Mouse (Mus musculus): ENCODE results near the gene Alyref2. TPM values are rescaled to one million over a fixed set of nuclear protein-coding genes. Genes with fewer than 3 reads are reported as not detected.

Gene Alyref2
- polyA plus RNA-seq, 1 experiment from 2014 or later, result 34.5 TPM

DNA sequence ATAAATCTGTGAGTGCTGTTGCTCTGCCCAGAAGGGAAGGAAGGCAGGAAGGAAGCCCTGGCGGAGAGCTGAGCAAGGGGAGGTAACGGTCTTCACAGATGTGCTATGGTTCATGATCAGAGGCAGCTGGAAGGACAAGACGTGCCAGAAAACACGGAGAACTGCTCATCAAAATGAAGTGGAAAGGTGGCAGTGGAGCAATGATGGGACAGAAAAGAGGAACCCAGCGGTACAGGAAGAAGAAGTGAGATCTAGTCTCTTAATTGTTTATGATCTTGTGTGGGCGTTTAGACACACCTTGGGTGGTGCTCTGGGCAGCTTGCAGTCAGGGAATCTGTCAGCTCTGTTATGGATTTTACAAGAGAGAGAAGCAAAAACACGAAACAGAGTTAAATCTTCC, 48.0 kb downstream of the Alyref2 start:
- 88% methylated on average over 7 of the region's 7 CpGs for WGBS
- ATAC-seq (ENCODE audit: low FRiP score), result no peak
- Histone ChIP-seq H3K9ac (no peak overlapping the region), H3K27me3 (no peaks in the 10 kb centered on the region), H3K27ac (no peak overlapping the region), H3K4me1 (replicated peaks) (0 out of 2 replicates have a peak, but pooled peaks cover 5% of the 10 kb centered on the region), H3K4me2 (no peak overlapping the region), H3K4me3 (no peak overlapping the region), H3K9me3 (no peaks in the 10 kb centered on the region), H3K36me3 (no peaks in the 10 kb centered on the region)

DNA sequence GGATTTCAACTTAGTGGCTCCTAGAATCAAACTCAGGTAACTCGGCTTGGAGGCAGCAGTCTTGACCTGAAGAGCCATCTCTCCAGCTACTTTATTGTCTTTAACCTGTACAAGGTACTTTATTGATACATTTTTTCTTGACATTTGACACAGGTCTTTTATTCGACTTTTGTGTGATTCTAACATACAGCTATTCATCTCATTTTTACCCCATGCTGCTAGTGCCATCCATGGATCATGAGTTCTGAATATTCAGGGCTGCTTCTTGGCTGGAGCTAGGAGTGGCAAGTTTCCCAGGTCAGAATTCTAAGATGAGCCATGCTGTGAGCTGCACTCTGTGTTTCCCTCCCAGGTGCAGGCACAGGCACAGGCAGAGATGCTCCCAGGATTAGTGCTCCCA, 49.0 kb downstream of the Alyref2 start:
- H3K4me2 ChIP-seq, result no peak overlapping the region
- no peak for ATAC-seq (ENCODE audit: low FRiP score)

DNA sequence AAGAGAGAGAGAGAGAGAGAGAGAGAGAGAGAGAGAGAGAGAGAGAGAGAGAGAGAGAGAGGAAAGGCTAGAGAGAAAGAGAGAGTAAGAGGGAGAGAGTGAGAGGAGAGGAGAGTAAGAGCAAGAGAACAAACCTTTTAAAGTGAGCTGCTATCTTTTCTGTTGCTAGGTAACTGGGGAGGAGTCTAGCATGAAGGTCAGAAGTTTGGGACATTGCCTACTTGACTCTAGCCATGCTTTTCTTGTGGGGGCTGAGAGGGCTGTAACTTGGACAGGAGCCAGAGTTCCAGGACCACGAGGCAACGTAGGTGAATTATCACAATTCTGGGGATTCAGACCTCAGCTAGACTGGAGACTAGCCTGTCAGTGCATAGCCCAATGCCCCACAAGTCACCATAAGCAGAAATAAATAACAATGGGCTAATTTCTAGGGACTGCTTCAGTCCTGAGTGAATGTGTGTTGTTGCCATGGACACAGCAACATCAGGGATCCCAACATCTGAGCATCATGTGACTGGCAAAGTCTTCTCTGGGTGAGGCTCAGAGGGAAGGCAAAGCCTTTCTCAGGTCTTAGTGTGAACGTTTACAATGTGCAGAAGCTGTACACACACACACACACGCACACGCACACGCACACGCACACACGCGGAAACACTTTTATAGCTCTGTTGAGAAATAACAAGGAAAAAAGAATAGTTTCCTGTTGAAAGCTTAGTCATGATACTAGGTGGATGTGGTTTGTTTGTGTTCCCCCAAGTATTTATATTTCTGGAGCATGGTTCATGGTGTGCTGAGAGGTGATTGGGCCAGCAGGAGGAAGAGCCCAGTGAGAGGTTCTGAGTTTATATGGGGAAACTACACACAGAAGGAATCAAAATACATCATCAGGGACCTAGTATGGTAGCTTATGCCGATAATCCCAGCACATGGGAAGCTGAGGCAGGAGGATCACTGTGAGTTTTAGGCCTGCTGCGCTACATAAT, 50.4 kb downstream of the Alyref2 start:
- 80% methylated on average over 11 of the region's 11 CpGs for WGBS
- H3K9ac ChIP-seq, result no peak overlapping the region
- H3K36me3 ChIP-seq, result no peaks in the 10 kb centered on the region
- 0 out of 2 replicates have a peak, but pooled peaks cover 5% of the 10 kb centered on the region for H3K4me1 ChIP-seq (replicated peaks)
- H3K27me3 ChIP-seq, result no peaks in the 10 kb centered on the region
- H3K4me2 ChIP-seq, result no peak overlapping the region
- no peak overlapping the region for H3K27ac ChIP-seq
- no peak for ATAC-seq (ENCODE audit: low FRiP score)
- no peaks in the 10 kb centered on the region for H3K9me3 ChIP-seq
- no peak overlapping the region for H3K4me3 ChIP-seq

More for the DNA sequence above, 49.0 kb downstream of the Alyref2 start:
- H3K9me3 ChIP-seq, result no peaks in the 10 kb centered on the region
- H3K4me1 ChIP-seq (replicated peaks), result 0 out of 2 replicates have a peak, but pooled peaks cover 5% of the 10 kb centered on the region
- 84% methylated on average over 2 of the region's 2 CpGs for WGBS
- H3K4me3 ChIP-seq, result no peak overlapping the region
- H3K27me3 ChIP-seq, result no peaks in the 10 kb centered on the region
- H3K27ac ChIP-seq, result no peak overlapping the region
- H3K36me3 ChIP-seq, result no peaks in the 10 kb centered on the region
- H3K9ac ChIP-seq, result no peak overlapping the region

Other genes with a start within 250 kb of the Alyref2 start
- gene B4galt3, start 233.2 kb upstream of the Alyref2 start, polyA plus RNA-seq (2015; fragmentation: Nextera tagmentation; extraction: Ambion mirVana), result 105 and 110 TPM in 2 replicates
- gene Ppox, start 222.3 kb upstream of the Alyref2 start, polyA plus RNA-seq (2015; fragmentation: Nextera tagmentation; extraction: Ambion mirVana), result 45.0 and 51.1 TPM in 2 replicates
- 106 and 107 TPM in 2 replicates for gene Usp21, start 215.5 kb upstream of the Alyref2 start, polyA plus RNA-seq (2015; fragmentation: Nextera tagmentation; extraction: Ambion mirVana)
- gene Ufc1, start 208.5 kb upstream of the Alyref2 start, polyA plus RNA-seq (2015; fragmentation: Nextera tagmentation; extraction: Ambion mirVana), result 125 and 128 TPM in 2 replicates
- 51.6 and 52.3 TPM in 2 replicates for gene Dedd, start 174.3 kb upstream of the Alyref2 start, polyA plus RNA-seq (2015; fragmentation: Nextera tagmentation; extraction: Ambion mirVana)
- 54.8 and 59.7 TPM in 2 replicates for gene Nit1, start 157.8 kb upstream of the Alyref2 start, polyA plus RNA-seq (2015; fragmentation: Nextera tagmentation; extraction: Ambion mirVana)
- 164 and 169 TPM in 2 replicates for gene Pfdn2, start 157.8 kb upstream of the Alyref2 start, polyA plus RNA-seq (2015; fragmentation: Nextera tagmentation; extraction: Ambion mirVana)
- gene Klhdc9, start 142.7 kb upstream of the Alyref2 start, polyA plus RNA-seq (2015; fragmentation: Nextera tagmentation; extraction: Ambion mirVana), result 2.8 and 3.3 TPM in 2 replicates
- 1.4 and 1.7 TPM in 2 replicates for gene Nectin4, start 133.4 kb upstream of the Alyref2 start, polyA plus RNA-seq (2015; fragmentation: Nextera tagmentation; extraction: Ambion mirVana)
- gene Arhgap30, start 114.5 kb upstream of the Alyref2 start, polyA plus RNA-seq (2015; fragmentation: Nextera tagmentation; extraction: Ambion mirVana), result 1.00 and 1.0 TPM in 2 replicates
- gene Usf1, start 92.2 kb upstream of the Alyref2 start, polyA plus RNA-seq (2015; fragmentation: Nextera tagmentation; extraction: Ambion mirVana), result 202 and 209 TPM in 2 replicates
- gene Tstd1, start 84.6 kb upstream of the Alyref2 start, polyA plus RNA-seq (2015; fragmentation: Nextera tagmentation; extraction: Ambion mirVana), result 10.0 and 11.7 TPM in 2 replicates
- gene F11r, start 65.9 kb upstream of the Alyref2 start, polyA plus RNA-seq (2015; fragmentation: Nextera tagmentation; extraction: Ambion mirVana), result 12.2 and 13.3 TPM in 2 replicates
- not detected in 2 replicates for gene Itln1, start 31.8 kb downstream of the Alyref2 start, polyA plus RNA-seq (2015; fragmentation: Nextera tagmentation; extraction: Ambion mirVana)
- 0.04 TPM in 1 of 2 replicates, not detected in the other for gene Cd244a, start 55.7 kb downstream of the Alyref2 start, polyA plus RNA-seq (2015; fragmentation: Nextera tagmentation; extraction: Ambion mirVana)
- 0.16 TPM in 1 of 2 replicates, not detected in the other for gene Ly9, start 103.9 kb downstream of the Alyref2 start, polyA plus RNA-seq (2015; fragmentation: Nextera tagmentation; extraction: Ambion mirVana)
- not detected in 2 replicates for gene Slamf7, start 149.6 kb downstream of the Alyref2 start, polyA plus RNA-seq (2015; fragmentation: Nextera tagmentation; extraction: Ambion mirVana)
- 1.1 and 1.2 TPM in 2 replicates for gene Cd48, start 178.5 kb downstream of the Alyref2 start, polyA plus RNA-seq (2015; fragmentation: Nextera tagmentation; extraction: Ambion mirVana)

Data from hindbrain, embryonic 13.5 days (tissue).